Mouse (Mus musculus) embryonic facial prominence, embryonic 15.5 days (tissue): ENCODE data around the gene Mcm2. TPM values are rescaled to one million over a fixed set of nuclear protein-coding genes. Genes with fewer than 3 reads are reported as not detected.

Experiments used
- ATAC-seq: fragments of 200-750 bp; cut with Nextera tagmentation; 2 replicates; pipeline ENCODE4 v1.8.0; 2017; ENCODE audit warnings: low read depth, moderate TSS enrichment; ENCODE audit not compliant: insufficient number of reproducible peaks, low FRiP score, low TSS enrichment
- H3K27ac ChIP-seq: fragments of 300-500 bp; sonication (generic); replicated peaks from 2 replicates; pipeline ENCODE4 v1.5.1; 2015; ENCODE audit warnings: mild to moderate bottlenecking, inconsistent platforms
- H3K27me3 ChIP-seq: fragments of 300-500 bp; sonication (generic); 2 replicates; pipeline ENCODE4 v1.6.1; 2015; ENCODE audit warnings: inconsistent platforms
- H3K36me3 ChIP-seq: fragments of 300-500 bp; sonication (generic); 2 replicates; pipeline ENCODE4 v1.6.1; 2015; ENCODE audit warnings: mild to moderate bottlenecking, inconsistent platforms
- H3K4me1 ChIP-seq: fragments of 300-500 bp; sonication (generic); 2 replicates; pipeline ENCODE4 v1.6.1; 2015; ENCODE audit warnings: inconsistent platforms
- H3K4me2 ChIP-seq: fragments of 300-500 bp; sonication (generic); replicated peaks from 2 replicates; pipeline ENCODE4 v1.6.1; 2015; ENCODE audit warnings: mild to moderate bottlenecking, inconsistent platforms
- H3K4me3 ChIP-seq: fragments of 300-500 bp; sonication (generic); replicated peaks from 2 replicates; pipeline ENCODE4 v1.5.1; 2015; ENCODE audit warnings: mild to moderate bottlenecking, inconsistent platforms
- H3K9ac ChIP-seq: fragments of 300-500 bp; sonication (generic); 2 replicates; pipeline ENCODE4 v1.6.1; 2015; ENCODE audit warnings: inconsistent platforms
- H3K9me3 ChIP-seq: fragments of 300-500 bp; sonication (generic); replicated peaks from 2 replicates; pipeline ENCODE4 v1.6.1; 2016; ENCODE audit warnings: inconsistent platforms
- WGBS: fragments of 180-500 bp; shearing (Covaris S2); methylation state at CpG from one replicate; pipeline ENCODE4 v1.1.7; 2015; 5-methylcytosine and 5-hydroxymethylcytosine counted together
- polyA plus RNA-seq: library from polyadenylated mRNA; unstranded; fragments of >200 nt; fragmentation: Nextera tagmentation; extraction: Ambion mirVana; gene quantifications from 2 replicates; pipeline ENCODE4 v1.2.1, GENCODE M21; 2015

Mcm2 gene
- polyA plus RNA-seq, 1 experiment from 2014 or later: 101 TPM

DNA sequence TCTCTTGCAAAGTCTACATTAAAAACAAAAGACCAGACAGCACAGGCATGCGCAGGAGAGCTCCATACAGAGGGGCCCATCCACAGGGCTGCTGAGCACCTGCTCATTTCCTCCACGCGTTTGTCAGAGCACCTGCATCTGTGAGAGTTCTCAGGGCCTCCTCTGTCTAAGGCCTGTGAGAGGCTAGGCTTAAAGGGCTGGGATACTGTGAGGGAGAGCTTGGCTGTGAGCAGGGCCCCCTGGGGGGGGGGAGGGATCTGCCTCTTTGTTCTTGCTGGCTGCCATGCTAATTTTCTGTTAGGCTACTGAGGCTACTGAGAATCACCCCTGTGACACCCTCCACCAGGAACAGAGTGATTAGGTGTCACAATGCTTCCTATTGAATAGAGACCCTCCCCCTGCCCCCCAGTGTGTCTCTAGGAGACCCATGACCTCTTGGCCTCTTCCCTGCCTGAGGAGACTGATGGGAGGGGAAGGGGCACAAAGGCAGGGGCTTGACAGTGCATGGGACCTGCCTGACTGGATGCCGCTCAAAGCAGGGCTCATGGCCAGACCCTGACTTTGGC, 27.1 kb upstream of the Mcm2 start:
- Histone ChIP-seq H3K4me3 (no peak overlapping the region), H3K9me3 (no peaks in the 10 kb centered on the region), H3K4me2 (no peak overlapping the region), H3K36me3 (no peaks in the 10 kb centered on the region), H3K27me3 (no peaks in the 10 kb centered on the region), H3K27ac (peak overlapping the region; percentile 94), H3K4me1 (peaks cover 42% of the 10 kb centered on the region), H3K9ac (no peak overlapping the region)
- WGBS: 24% methylated on average over 4 of the region's 4 CpGs
- no peak for ATAC-seq

DNA sequence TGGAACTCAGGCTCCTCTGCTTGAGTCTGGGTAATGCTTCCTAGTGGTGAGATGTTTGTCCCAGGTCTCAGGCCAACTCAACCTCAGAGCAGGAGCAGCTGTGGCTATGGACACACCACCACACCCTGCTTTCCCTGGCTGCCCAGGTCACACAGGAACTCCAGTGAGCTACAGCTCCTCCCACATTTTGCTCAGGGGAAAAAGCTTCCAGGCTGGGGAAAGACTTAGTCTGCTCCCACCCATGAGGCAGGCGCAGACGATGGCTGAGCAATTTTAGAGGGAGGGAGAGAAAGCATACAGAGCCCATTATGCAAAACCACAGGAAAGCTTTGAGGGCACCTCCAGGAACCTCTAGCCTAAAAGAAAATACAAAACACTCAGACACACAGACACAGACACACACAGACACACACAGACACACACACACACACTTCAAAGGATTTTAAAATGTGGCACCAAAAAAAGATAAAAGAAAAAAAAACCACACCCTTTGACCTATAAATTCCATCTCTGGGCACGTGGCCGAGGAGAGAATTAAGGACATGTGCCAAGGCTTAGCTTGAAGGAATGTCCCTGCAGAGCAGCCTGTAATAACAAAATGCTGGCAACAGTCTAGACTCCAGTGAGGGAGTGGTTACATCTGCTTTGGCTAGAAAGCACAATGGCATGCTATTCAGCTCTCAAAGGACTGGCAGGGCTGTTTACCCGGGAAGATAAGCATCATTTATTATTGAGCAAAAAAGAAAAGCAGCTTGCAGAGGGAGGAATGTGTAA, 26.1 kb upstream of the Mcm2 start:
- Histone ChIP-seq H3K27ac (peak overlapping the region; percentile 94), H3K4me3 (no peak overlapping the region), H3K4me2 (no peak overlapping the region), H3K9me3 (no peaks in the 10 kb centered on the region), H3K36me3 (no peaks in the 10 kb centered on the region), H3K9ac (no peak overlapping the region), H3K4me1 (peaks cover 42% of the 10 kb centered on the region), H3K27me3 (no peaks in the 10 kb centered on the region)
- WGBS: 5% methylated on average over 5 of the region's 5 CpGs
- peak; percentile 80 for ATAC-seq

DNA sequence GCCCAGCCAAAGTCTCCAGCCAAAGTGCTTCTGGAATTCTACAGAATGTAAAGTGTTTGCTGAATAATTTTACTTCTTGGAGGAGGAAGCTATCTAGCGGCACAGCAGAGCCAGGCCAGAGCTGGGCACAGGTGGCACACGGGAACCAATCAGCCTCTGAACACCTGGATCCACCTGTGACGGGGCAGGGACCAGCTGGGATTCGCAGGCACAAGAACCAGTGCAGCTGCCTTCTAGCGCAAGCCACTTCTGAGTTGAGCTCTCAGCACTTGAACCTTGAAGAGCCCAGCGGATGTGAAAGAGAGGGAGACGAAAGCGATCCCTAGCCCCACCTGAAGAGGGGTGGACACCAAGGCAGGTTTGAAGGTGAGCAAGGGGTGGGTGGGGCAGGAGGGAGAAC, 20.2 kb upstream of the Mcm2 start:
- no peak for ATAC-seq

DNA sequence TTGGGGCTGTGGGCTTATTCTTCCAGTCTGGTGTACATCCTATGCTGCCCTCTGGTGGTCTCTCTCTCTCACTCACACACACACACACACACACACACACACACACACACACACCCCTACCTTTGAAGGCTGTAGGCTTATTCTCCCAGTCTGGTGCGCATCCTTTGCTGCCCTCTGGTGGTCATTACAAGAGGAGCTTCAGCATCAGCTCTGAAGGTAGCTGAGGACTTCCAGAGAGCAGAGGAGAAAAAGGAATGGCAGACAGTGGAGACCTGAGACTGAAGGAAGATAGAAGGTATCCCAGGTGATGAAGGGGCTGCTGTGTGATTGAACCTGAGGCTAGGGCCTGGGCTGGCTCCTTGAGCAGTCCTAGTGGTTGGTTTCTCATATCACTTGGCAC, 17.6 kb upstream of the Mcm2 start:
- Histone ChIP-seq H3K27ac (no peak overlapping the region), H3K4me1 (0 out of 2 replicates have a peak, but pooled peaks cover 3% of the 10 kb centered on the region), H3K9ac (no peak overlapping the region), H3K27me3 (no peaks in the 10 kb centered on the region), H3K36me3 (peaks cover 12% of the 10 kb centered on the region), H3K9me3 (no peaks in the 10 kb centered on the region), H3K4me3 (no peak overlapping the region), H3K4me2 (no peak overlapping the region)
- 67% methylated on average over 1 of the region's 1 CpGs for WGBS
- no peak; the same call in 1 of the 2 replicates for ATAC-seq

More for the DNA sequence above, 20.2 kb upstream of the Mcm2 start:
- Histone ChIP-seq H3K9me3 (no peaks in the 10 kb centered on the region), H3K9ac (no peak overlapping the region), H3K4me2 (no peak overlapping the region), H3K27ac (no peak overlapping the region), H3K36me3 (no peaks in the 10 kb centered on the region), H3K27me3 (no peaks in the 10 kb centered on the region), H3K4me1 (peaks cover 6% of the 10 kb centered on the region), H3K4me3 (no peak overlapping the region)
- WGBS: 74% methylated on average over 8 of the region's 8 CpGs

DNA sequence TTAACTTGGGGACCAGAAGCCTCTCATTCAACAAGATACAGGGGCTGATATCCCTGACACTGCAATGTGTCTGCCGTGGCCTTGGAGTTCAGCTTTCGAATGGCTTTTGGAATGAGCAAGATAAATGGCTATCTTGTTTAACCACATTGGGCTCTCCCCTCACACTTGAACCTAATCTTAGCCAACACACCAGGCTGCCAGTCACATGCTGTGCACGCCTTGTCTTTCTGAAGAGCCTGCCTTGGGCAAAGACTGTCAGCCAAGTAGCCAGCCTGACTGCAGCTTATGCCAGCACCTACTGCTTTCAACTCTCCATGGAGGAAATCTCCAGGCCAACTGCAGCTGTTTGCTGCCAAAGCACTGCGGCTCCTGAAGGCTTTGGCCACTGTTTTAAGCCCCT, 16.9 kb upstream of the Mcm2 start:
- WGBS: 89% methylated on average over 4 of the region's 4 CpGs
- Histone ChIP-seq H3K9ac (no peak overlapping the region), H3K9me3 (no peaks in the 10 kb centered on the region), H3K4me1 (0 out of 2 replicates have a peak, but pooled peaks cover 3% of the 10 kb centered on the region), H3K4me2 (no peak overlapping the region), H3K27ac (no peak overlapping the region), H3K36me3 (peaks cover 19% of the 10 kb centered on the region), H3K27me3 (no peaks in the 10 kb centered on the region), H3K4me3 (no peak overlapping the region)
- ATAC-seq: no peak

DNA sequence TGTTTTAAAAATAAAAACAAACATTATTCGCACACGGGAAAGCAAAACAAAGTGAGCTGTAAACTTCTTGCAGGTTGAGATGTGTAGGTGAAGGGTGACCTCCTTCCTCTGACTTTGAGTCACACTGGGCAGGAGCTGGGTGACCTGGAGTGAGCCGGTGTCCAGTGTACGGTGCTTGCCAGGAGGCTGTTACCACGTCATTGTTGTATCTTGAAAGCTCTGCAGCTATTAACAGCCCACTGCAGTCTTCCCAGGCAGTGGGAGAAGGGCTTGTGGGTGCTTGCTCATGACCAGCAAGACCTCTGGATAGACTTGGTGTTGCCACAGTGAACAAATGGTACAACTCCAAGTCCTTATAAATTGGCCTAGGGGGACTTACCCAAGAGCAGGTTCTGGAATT, 16.2 kb upstream of the Mcm2 start:
- Histone ChIP-seq H3K9ac (no peak overlapping the region), H3K27me3 (no peaks in the 10 kb centered on the region), H3K4me2 (no peak overlapping the region), H3K36me3 (peaks cover 26% of the 10 kb centered on the region), H3K4me3 (no peak overlapping the region), H3K9me3 (no peaks in the 10 kb centered on the region), H3K4me1 (0 out of 2 replicates have a peak, but pooled peaks cover 3% of the 10 kb centered on the region), H3K27ac (no peak overlapping the region)
- 82% methylated on average over 5 of the region's 5 CpGs for WGBS
- ATAC-seq: no peak

DNA sequence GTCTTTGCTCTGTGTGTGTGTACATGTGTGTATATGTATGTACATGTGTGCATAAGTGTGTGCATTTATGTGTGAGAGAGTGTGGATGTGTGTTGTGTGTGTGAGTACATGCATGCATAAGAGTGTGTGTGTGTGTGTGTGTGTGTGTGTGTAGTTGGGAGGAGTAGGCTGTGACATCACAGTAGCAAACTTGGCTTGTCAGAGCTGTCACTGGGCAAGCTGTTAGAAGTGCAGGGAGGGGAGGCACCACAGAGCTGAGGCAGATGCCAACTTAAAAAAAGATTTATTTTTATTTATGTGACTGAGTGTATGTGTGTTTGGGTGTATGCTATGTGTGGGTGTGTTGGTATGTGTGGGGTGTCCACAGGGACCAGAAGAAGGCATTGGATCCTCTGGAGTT, 14.9 kb upstream of the Mcm2 start:
- Histone ChIP-seq H3K4me3 (no peak overlapping the region), H3K9ac (no peak overlapping the region), H3K4me2 (no peak overlapping the region), H3K27me3 (no peaks in the 10 kb centered on the region), H3K36me3 (peaks cover 39% of the 10 kb centered on the region), H3K4me1 (0 out of 2 replicates have a peak, but pooled peaks cover 3% of the 10 kb centered on the region), H3K9me3 (no peaks in the 10 kb centered on the region), H3K27ac (no peak overlapping the region)
- no peak for ATAC-seq

DNA sequence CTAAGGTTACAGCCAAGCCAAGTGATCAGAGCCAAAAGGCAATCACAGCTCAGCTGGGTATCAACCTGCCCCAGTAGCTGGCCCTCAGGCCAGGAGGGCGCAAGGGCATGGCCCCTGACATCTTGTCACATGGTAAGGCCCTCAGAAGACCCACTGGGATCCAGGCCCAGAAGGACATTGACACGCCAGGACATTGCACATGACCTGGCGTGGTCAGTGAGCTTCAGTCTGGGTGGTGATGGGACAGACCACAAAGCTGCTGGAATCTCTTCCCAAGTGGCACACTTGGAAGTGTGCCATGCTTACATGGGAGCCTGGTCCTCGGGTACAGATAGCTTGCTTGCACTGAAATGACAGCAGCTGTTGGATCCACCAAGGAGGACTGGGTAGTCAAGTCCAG, 14.4 kb upstream of the Mcm2 start:
- Histone ChIP-seq H3K27ac (no peak overlapping the region), H3K9ac (no peak overlapping the region)
- no peak for ATAC-seq

DNA sequence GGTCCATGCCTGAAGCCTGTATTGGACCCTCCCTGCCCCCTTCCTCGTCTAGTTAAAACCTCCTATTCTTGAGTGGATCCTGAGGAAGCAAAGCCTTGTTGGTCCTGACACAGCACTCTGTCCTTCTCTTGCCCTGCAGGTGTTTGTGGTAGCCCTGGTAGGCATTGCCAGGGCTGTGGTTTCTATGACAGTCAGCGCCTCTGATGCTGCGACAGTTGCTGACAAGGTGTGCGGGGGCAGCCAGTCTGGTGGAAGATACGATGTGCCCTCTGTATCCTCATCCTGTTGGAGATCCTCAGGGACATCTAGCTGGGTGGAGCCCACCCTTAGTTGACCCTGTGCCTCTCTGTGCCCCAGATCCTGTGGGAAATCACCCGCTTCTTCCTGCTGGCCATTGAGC, 10.6 kb upstream of the Mcm2 start:
- ATAC-seq: no peak
- no peaks in the 10 kb centered on the region for H3K27me3 ChIP-seq
- WGBS: 87% methylated on average over 6 of the region's 6 CpGs
- peaks cover 19% of the 10 kb centered on the region for H3K4me1 ChIP-seq
- peaks cover 43% of the 10 kb centered on the region for H3K36me3 ChIP-seq
- no peaks in the 10 kb centered on the region for H3K9me3 ChIP-seq
- H3K4me3 ChIP-seq: no peak overlapping the region
- H3K9ac ChIP-seq: no peak overlapping the region
- H3K27ac ChIP-seq: no peak overlapping the region
- H3K4me2 ChIP-seq: no peak overlapping the region

More for the DNA sequence above, 14.4 kb upstream of the Mcm2 start:
- Histone ChIP-seq H3K4me3 (no peak overlapping the region), H3K4me1 (0 out of 2 replicates have a peak, but pooled peaks cover 3% of the 10 kb centered on the region), H3K36me3 (peaks cover 42% of the 10 kb centered on the region), H3K27me3 (no peaks in the 10 kb centered on the region), H3K4me2 (no peak overlapping the region), H3K9me3 (no peaks in the 10 kb centered on the region)
- 79% methylated on average over 4 of the region's 4 CpGs for WGBS

DNA sequence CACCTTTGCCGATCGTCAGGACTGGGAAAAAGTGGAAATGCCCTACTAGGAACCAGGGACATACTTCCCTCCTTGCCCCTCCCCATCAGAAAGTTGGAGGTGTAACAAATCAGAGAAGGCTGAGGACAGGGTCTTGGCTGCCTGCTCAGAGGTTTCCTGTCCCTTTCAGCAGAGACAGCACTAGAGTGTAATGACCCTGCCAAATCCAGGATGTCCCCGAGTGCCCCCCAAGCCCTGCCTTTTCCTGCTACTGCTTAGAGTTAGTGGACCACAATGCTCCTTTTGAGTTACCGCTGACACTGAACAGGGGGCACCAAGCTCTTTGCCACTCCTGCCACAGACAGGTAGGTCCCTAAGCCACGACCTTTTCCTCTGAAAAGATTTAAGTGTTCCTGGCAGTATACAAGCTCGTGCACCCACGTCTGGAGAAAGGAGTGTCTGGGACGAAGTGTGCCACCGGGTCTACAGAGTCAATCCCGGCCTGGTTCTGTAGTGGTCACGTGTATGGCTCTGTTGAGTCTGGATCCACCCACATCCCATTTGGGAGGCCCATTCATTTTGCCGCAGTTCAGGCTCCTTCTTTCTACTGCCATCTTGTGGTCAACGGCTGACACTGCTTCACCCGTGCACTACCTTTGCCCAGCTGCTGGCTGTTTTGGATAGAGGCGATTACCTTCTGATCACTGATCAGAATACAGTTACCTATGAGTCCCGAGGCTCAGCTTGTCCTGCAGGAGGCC, 8.0 kb upstream of the Mcm2 start:
- no peak overlapping the region for H3K27ac ChIP-seq
- ATAC-seq: no peak
- peak overlapping the region; percentile 35 for H3K4me2 ChIP-seq
- no peak overlapping the region for H3K4me3 ChIP-seq
- no peaks in the 10 kb centered on the region for H3K9me3 ChIP-seq
- H3K27me3 ChIP-seq: no peaks in the 10 kb centered on the region
- H3K4me1 ChIP-seq: peaks cover 34% of the 10 kb centered on the region
- 18% methylated on average over 16 of the region's 16 CpGs for WGBS
- no peak overlapping the region for H3K9ac ChIP-seq
- peaks cover 33% of the 10 kb centered on the region for H3K36me3 ChIP-seq

DNA sequence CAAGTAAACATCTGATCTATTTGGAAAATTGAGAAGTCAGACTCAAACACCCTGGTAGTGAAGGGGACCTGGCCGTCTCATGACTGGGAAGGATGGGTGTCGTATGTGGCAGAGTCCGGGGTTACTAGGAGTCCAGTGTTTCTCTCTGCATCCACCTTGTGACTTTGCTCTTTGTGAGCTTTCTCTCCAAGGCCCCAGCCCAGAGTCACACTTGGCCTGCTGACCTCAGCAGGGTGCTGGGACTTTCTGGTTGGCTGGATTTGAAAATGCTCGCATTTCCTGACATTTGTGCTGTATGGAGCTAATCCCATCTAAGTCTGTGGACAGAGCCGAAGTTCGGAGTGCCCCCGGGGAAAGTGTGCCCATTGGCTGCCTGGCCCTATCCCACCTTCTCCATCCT, 6.5 kb upstream of the Mcm2 start:
- Histone ChIP-seq H3K27ac (no peak overlapping the region), H3K4me3 (no peak overlapping the region), H3K27me3 (no peaks in the 10 kb centered on the region), H3K9me3 (no peaks in the 10 kb centered on the region), H3K4me1 (peaks cover 42% of the 10 kb centered on the region), H3K9ac (no peak overlapping the region), H3K4me2 (no peak overlapping the region), H3K36me3 (peaks cover 19% of the 10 kb centered on the region; the same call in 1 of the 2 replicates)
- no peak for ATAC-seq
- WGBS: 79% methylated on average over 7 of the region's 7 CpGs
